Mouse (Mus musculus): ENCODE measurements around the gene Map4k3. TPM values are rescaled to one million over a fixed set of nuclear protein-coding genes. Genes with fewer than 3 reads are reported as not detected.

Gene Map4k3
- polyA plus RNA-seq, 1 experiment from 2014 or later: 28.8 TPM

- H3K27me3 ChIP-seq (replicated peaks; ENCODE audit: control insufficient read depth, insufficient read depth, low read length): no peaks in the 10 kb centered on the region
- H3K4me2 ChIP-seq (ENCODE audit: low read length): no peak overlapping the region
- peaks cover 22% of the 10 kb centered on the region for H3K36me3 ChIP-seq (ENCODE audit: control insufficient read depth, insufficient read depth)
- no peaks in the 10 kb centered on the region for H3K9me3 ChIP-seq (ENCODE audit: control insufficient read depth, low read length)
- H3K27ac ChIP-seq (ENCODE audit: low read length): no peak overlapping the region
- H3K4me3 ChIP-seq (replicated peaks; ENCODE audit: low read length): no peak overlapping the region
- H3K9ac ChIP-seq (replicated peaks; ENCODE audit: low read depth, low read length): no peak overlapping the region
- 97% methylated on average over 4 of the region's 4 CpGs for WGBS
- H3K4me1 ChIP-seq (replicated peaks; ENCODE audit: control insufficient read depth, insufficient read depth, low read length): no peaks in the 10 kb centered on the region
- ATAC-seq: no peak
Observed at GRCm38 (mm10) chr17:80632354-80632753, 95.9 kb downstream of the Map4k3 start.

- Histone ChIP-seq H3K27me3 (replicated peaks; ENCODE audit: control insufficient read depth, insufficient read depth, low read length) (no peaks in the 10 kb centered on the region), H3K9me3 (ENCODE audit: control insufficient read depth, low read length) (no peaks in the 10 kb centered on the region), H3K4me1 (replicated peaks; ENCODE audit: control insufficient read depth, insufficient read depth, low read length) (no peaks in the 10 kb centered on the region), H3K36me3 (ENCODE audit: control insufficient read depth, insufficient read depth) (peaks cover 20% of the 10 kb centered on the region), H3K4me2 (ENCODE audit: low read length) (no peak overlapping the region), H3K4me3 (replicated peaks; ENCODE audit: low read length) (no peak overlapping the region), H3K9ac (replicated peaks; ENCODE audit: low read depth, low read length) (no peak overlapping the region), H3K27ac (ENCODE audit: low read length) (no peak overlapping the region)
- no peak for ATAC-seq
- WGBS: 99% methylated on average over 3 of the region's 3 CpGs
Observed at GRCm38 (mm10) chr17:80631028-80631427, 97.3 kb downstream of the Map4k3 start.

GRCm38 (mm10) chr17:80624979-80625378 is 103.3 kb downstream of the Map4k3 start:
- H3K9me3 ChIP-seq (ENCODE audit: control insufficient read depth, low read length): no peaks in the 10 kb centered on the region
- H3K9ac ChIP-seq (replicated peaks; ENCODE audit: low read depth, low read length): no peak overlapping the region
- no peak overlapping the region for H3K4me2 ChIP-seq (ENCODE audit: low read length)
- H3K27me3 ChIP-seq (replicated peaks; ENCODE audit: control insufficient read depth, insufficient read depth, low read length): no peaks in the 10 kb centered on the region
- 0 out of 2 replicates have a peak, but pooled peaks cover 2% of the 10 kb centered on the region for H3K36me3 ChIP-seq (ENCODE audit: control insufficient read depth, insufficient read depth)
- H3K4me3 ChIP-seq (replicated peaks; ENCODE audit: low read length): no peak overlapping the region
- no peaks in the 10 kb centered on the region for H3K4me1 ChIP-seq (replicated peaks; ENCODE audit: control insufficient read depth, insufficient read depth, low read length)
- ATAC-seq: no peak
- H3K27ac ChIP-seq (ENCODE audit: low read length): no peak overlapping the region

- H3K4me2 ChIP-seq (ENCODE audit: low read length): no peak overlapping the region
- H3K9ac ChIP-seq (replicated peaks; ENCODE audit: low read depth, low read length): no peak overlapping the region
- no peak overlapping the region for H3K4me3 ChIP-seq (replicated peaks; ENCODE audit: low read length)
- WGBS: 86% methylated on average over 4 of the region's 4 CpGs
- H3K9me3 ChIP-seq (ENCODE audit: control insufficient read depth, low read length): no peaks in the 10 kb centered on the region
- H3K27me3 ChIP-seq (replicated peaks; ENCODE audit: control insufficient read depth, insufficient read depth, low read length): no peaks in the 10 kb centered on the region
- no peak overlapping the region for H3K27ac ChIP-seq (ENCODE audit: low read length)
- no peaks in the 10 kb centered on the region for H3K36me3 ChIP-seq (ENCODE audit: control insufficient read depth, insufficient read depth)
- no peak for ATAC-seq
- H3K4me1 ChIP-seq (replicated peaks; ENCODE audit: control insufficient read depth, insufficient read depth, low read length): no peaks in the 10 kb centered on the region
Observed at GRCm38 (mm10) chr17:80621691-80622090, 106.6 kb downstream of the Map4k3 start.

- H3K27ac ChIP-seq (ENCODE audit: low read length): no peak overlapping the region
Observed at GRCm38 (mm10) chr17:80620786-80621423, 107.4 kb downstream of the Map4k3 start.

GRCm38 (mm10) chr17:80619556-80619955 is 108.7 kb downstream of the Map4k3 start:
- peaks cover 6% of the 10 kb centered on the region; the same call in 1 of the 2 replicates for H3K36me3 ChIP-seq (ENCODE audit: control insufficient read depth, insufficient read depth)
- H3K4me2 ChIP-seq (ENCODE audit: low read length): no peak overlapping the region
- WGBS: 76% methylated on average over 13 of the region's 13 CpGs
- H3K27ac ChIP-seq (ENCODE audit: low read length): peak overlapping the region; percentile 33; the same call in 1 of the 2 replicates
- no peaks in the 10 kb centered on the region for H3K9me3 ChIP-seq (ENCODE audit: control insufficient read depth, low read length)
- H3K27me3 ChIP-seq (replicated peaks; ENCODE audit: control insufficient read depth, insufficient read depth, low read length): no peaks in the 10 kb centered on the region
- no peaks in the 10 kb centered on the region for H3K4me1 ChIP-seq (replicated peaks; ENCODE audit: control insufficient read depth, insufficient read depth, low read length)
- ATAC-seq: no peak
- H3K4me3 ChIP-seq (replicated peaks; ENCODE audit: low read length): no peak overlapping the region
- no peak overlapping the region for H3K9ac ChIP-seq (replicated peaks; ENCODE audit: low read depth, low read length)

More at GRCm38 (mm10) chr17:80620786-80621423, 107.4 kb downstream of the Map4k3 start:
- Histone ChIP-seq H3K4me2 (ENCODE audit: low read length) (no peak overlapping the region), H3K4me1 (replicated peaks; ENCODE audit: control insufficient read depth, insufficient read depth, low read length) (no peaks in the 10 kb centered on the region), H3K27me3 (replicated peaks; ENCODE audit: control insufficient read depth, insufficient read depth, low read length) (no peaks in the 10 kb centered on the region), H3K4me3 (replicated peaks; ENCODE audit: low read length) (no peak overlapping the region), H3K9me3 (ENCODE audit: control insufficient read depth, low read length) (no peaks in the 10 kb centered on the region), H3K9ac (replicated peaks; ENCODE audit: low read depth, low read length) (no peak overlapping the region), H3K36me3 (ENCODE audit: control insufficient read depth, insufficient read depth) (no peaks in the 10 kb centered on the region)
- ATAC-seq: peak; percentile 81
- WGBS: 55% methylated on average over 5 of the region's 5 CpGs

GRCm38 (mm10) chr17:80618890-80619289 is 109.4 kb downstream of the Map4k3 start:
- Histone ChIP-seq H3K36me3 (ENCODE audit: control insufficient read depth, insufficient read depth) (peaks cover 8% of the 10 kb centered on the region; the same call in 1 of the 2 replicates), H3K9ac (replicated peaks; ENCODE audit: low read depth, low read length) (no peak overlapping the region), H3K27ac (ENCODE audit: low read length) (no peak overlapping the region), H3K27me3 (replicated peaks; ENCODE audit: control insufficient read depth, insufficient read depth, low read length) (no peaks in the 10 kb centered on the region), H3K4me2 (ENCODE audit: low read length) (no peak overlapping the region), H3K4me1 (replicated peaks; ENCODE audit: control insufficient read depth, insufficient read depth, low read length) (no peaks in the 10 kb centered on the region), H3K4me3 (replicated peaks; ENCODE audit: low read length) (no peak overlapping the region), H3K9me3 (ENCODE audit: control insufficient read depth, low read length) (no peaks in the 10 kb centered on the region)
- no peak for ATAC-seq
- 73% methylated on average over 5 of the region's 5 CpGs for WGBS

GRCm38 (mm10) chr17:80603806-80604205 is 124.5 kb downstream of the Map4k3 start:
- H3K4me1 ChIP-seq (replicated peaks; ENCODE audit: control insufficient read depth, insufficient read depth, low read length): no peaks in the 10 kb centered on the region
- H3K27me3 ChIP-seq (replicated peaks; ENCODE audit: control insufficient read depth, insufficient read depth, low read length): no peaks in the 10 kb centered on the region
- WGBS: 95% methylated on average over 6 of the region's 6 CpGs
- ATAC-seq: no peak
- H3K4me2 ChIP-seq (ENCODE audit: low read length): no peak overlapping the region
- peaks cover 47% of the 10 kb centered on the region for H3K36me3 ChIP-seq (ENCODE audit: control insufficient read depth, insufficient read depth)
- no peak overlapping the region for H3K9ac ChIP-seq (replicated peaks; ENCODE audit: low read depth, low read length)
- no peak overlapping the region for H3K4me3 ChIP-seq (replicated peaks; ENCODE audit: low read length)
- H3K9me3 ChIP-seq (ENCODE audit: control insufficient read depth, low read length): no peaks in the 10 kb centered on the region
- no peak overlapping the region for H3K27ac ChIP-seq (ENCODE audit: low read length)

- Histone ChIP-seq H3K9ac (replicated peaks; ENCODE audit: low read depth, low read length) (no peak overlapping the region), H3K36me3 (ENCODE audit: control insufficient read depth, insufficient read depth) (peaks cover 40% of the 10 kb centered on the region), H3K9me3 (ENCODE audit: control insufficient read depth, low read length) (no peaks in the 10 kb centered on the region), H3K4me1 (replicated peaks; ENCODE audit: control insufficient read depth, insufficient read depth, low read length) (no peaks in the 10 kb centered on the region), H3K4me2 (ENCODE audit: low read length) (no peak overlapping the region), H3K27me3 (replicated peaks; ENCODE audit: control insufficient read depth, insufficient read depth, low read length) (no peaks in the 10 kb centered on the region), H3K4me3 (replicated peaks; ENCODE audit: low read length) (no peak overlapping the region), H3K27ac (ENCODE audit: low read length) (no peak overlapping the region)
- ATAC-seq: peak; percentile 15; the same call in 1 of the 2 replicates
- 88% methylated on average over 19 of the region's 19 CpGs for WGBS
Observed at GRCm38 (mm10) chr17:80603079-80603625, 125.1 kb downstream of the Map4k3 start.

Measured in forebrain, embryonic 16.5 days (tissue).